In the genomic region with DNA sequence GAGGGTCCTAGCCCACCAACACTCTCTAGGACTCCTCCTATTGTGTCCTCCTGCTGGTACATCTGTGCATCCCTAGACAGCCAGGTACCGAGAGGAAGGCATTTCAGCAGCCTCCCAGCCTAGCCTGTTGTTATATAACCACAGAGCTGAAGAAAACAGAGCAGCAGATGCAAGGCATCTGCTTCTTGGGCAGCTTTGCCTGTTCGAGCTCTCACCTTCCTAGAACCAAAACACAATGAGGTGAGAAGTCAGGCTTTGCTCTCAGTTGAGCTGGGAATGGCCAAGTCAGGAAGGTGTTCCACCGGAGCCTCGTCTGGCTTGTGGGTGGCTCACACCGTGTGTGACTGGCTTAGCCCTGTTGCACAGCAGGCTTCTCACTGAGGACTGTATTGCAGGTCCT, we compare ENCODE assay signal across 17 mouse cellular contexts. TPM values are rescaled to one million over a fixed set of nuclear protein-coding genes. Genes with fewer than 3 reads are reported as not detected.
"Had no signal": no experiment of that assay in that cellular context is flagged by ENCODE, and none has a peak within 500 bp of the region (broad histone marks: within the 10 kb centered on the region; RNA-seq: fewer than 3 reads in every experiment).

No protein-coding gene starts in this region.

- H3K27ac ChIP-seq: limb, embryonic 10.5 days; liver, embryonic 15.5 days; midbrain, embryonic 10.5 days; neural tube, embryonic 12.5 days; stomach, postnatal 0 days had no signal

- DNase-seq: kidney, adult 8-10 months; kidney, postnatal 25 days; lung, embryonic 14.5 days; lung, postnatal 10 days; lung, postnatal 4 days; midbrain, embryonic 14.5 days; right cerebral cortex, postnatal 14 days; thymus, postnatal 4 days had no signal

- H3K27me3 ChIP-seq: neural tube, embryonic 12.5 days had no signal

- H3K4me3 ChIP-seq: limb, embryonic 10.5 days; liver, embryonic 15.5 days; midbrain, embryonic 10.5 days; neural tube, embryonic 12.5 days had no signal

- H3K4me2 ChIP-seq: liver, embryonic 11.5 days; liver, embryonic 15.5 days; lung, embryonic 14.5 days; neural tube, embryonic 12.5 days had no signal

- H3K36me3 ChIP-seq: limb, embryonic 10.5 days; liver, embryonic 15.5 days; midbrain, embryonic 10.5 days; neural tube, embryonic 12.5 days had no signal

- H3K9ac ChIP-seq: liver, embryonic 15.5 days; lung, embryonic 14.5 days; neural tube, embryonic 12.5 days had no signal

- H3K9me3 ChIP-seq: limb, embryonic 10.5 days; liver, embryonic 15.5 days; midbrain, embryonic 10.5 days; neural tube, embryonic 12.5 days had no signal

- H3K4me1 ChIP-seq: limb, embryonic 10.5 days; liver, embryonic 15.5 days; midbrain, embryonic 10.5 days; neural tube, embryonic 12.5 days had no signal

RNA-seq across cellular contexts. Expression of a gene that starts 8.8 kb away (rescaled TPM):
- total RNA-seq: megakaryocyte, adult 5-6 weeks; monocyte, adult 5-6 weeks; neutrophil, adult 5-6 weeks had no signal
- polyA plus RNA-seq: lung, embryonic 14.5 days had no signal
